Mouse (Mus musculus) adrenal gland, postnatal 4 days (tissue): ENCODE results near the gene Exog. TPM values are rescaled to one million over a fixed set of nuclear protein-coding genes. Genes with fewer than 3 reads are reported as not detected.

Experiments used
- DNase-seq, 2 experiments: peaks; one replicate each; pipeline ENCODE4 v3.0.0; 2021 to 2022; ENCODE audit warnings: low spot score in 2 of 2, mixed read lengths in 2 of 2
- long read RNA-seq, 2 experiments: library from polyadenylated mRNA; stranded (forward); transcript quantifications; one replicate each; pipeline ENCODE4 v2.0.0; 2021
- total RNA-seq, 2 experiments: library from RNA; stranded (reverse); gene quantifications; 2 replicates each; pipeline ENCODE4 v1.2.3; 2021

Exog gene
- total RNA-seq, result 1 to 10 TPM; 6.1 to 6.6 TPM
- long read RNA-seq, experiment 1, transcript Exog-202 (7 exons, 2,571 nt), result major isoform, 6 of 15 reads
- long read RNA-seq, experiment 1, transcript Exog-201 (6 exons, 3,832 nt), result minor isoform, 5 of 15 reads
- long read RNA-seq, experiment 1, partial matches to known transcripts, result 0 of 15 reads
- long read RNA-seq, experiment 1, other reads (novel, unspliced or antisense), result 3 of 15 reads
- long read RNA-seq, experiment 2, partial matches to known transcripts, result 0 of 13 reads
- long read RNA-seq, experiment 2, other reads (novel, unspliced or antisense), result 8 of 13 reads

- peak; percentile 98 for DNase-seq
These were observed at the start of gene Exog for GRCm38 (mm10) chr9:119444738-119445429. Exog (plus strand) TSS chr9:119444943.

- DNase-seq, result no peak
These were observed 43.4 kb upstream of the Exog start for GRCm38 (mm10) chr9:119401351-119401750.

GRCm38 (mm10) chr9:119401801-119402214 lies 42.9 kb upstream of the Exog start, which contains the start of gene Acvr2b:
Acvr2b (plus strand) TSS chr9:119402118.
- DNase-seq, result peak; percentile 78 to 88

- DNase-seq, result peak in 1 of 2 experiments; percentile 32
These were observed 42.2 kb upstream of the Exog start for GRCm38 (mm10) chr9:119402253-119403235.

- no peak for DNase-seq
These were observed 41.5 kb upstream of the Exog start for GRCm38 (mm10) chr9:119403236-119403641.

GRCm38 (mm10) chr9:119404090-119404489 lies 40.7 kb upstream of the Exog start:
- DNase-seq, result no peak

GRCm38 (mm10) chr9:119407884-119408283 lies 36.9 kb upstream of the Exog start:
- no peak for DNase-seq

- no peak for DNase-seq
These were observed 35.7 kb upstream of the Exog start for GRCm38 (mm10) chr9:119408898-119409664.

GRCm38 (mm10) chr9:119409864-119410263 lies 34.9 kb upstream of the Exog start:
- no peak for DNase-seq

- DNase-seq, result no peak
These were observed 26.7 kb upstream of the Exog start for GRCm38 (mm10) chr9:119418025-119418424.

- no peak for DNase-seq
These were observed 24.8 kb upstream of the Exog start for GRCm38 (mm10) chr9:119419852-119420438.

- no peak for DNase-seq
These were observed 19.3 kb upstream of the Exog start for GRCm38 (mm10) chr9:119425217-119425975.

GRCm38 (mm10) chr9:119425976-119426415 lies 18.7 kb upstream of the Exog start:
- DNase-seq, result no peak

GRCm38 (mm10) chr9:119426483-119426882 lies 18.3 kb upstream of the Exog start:
- DNase-seq, result no peak

GRCm38 (mm10) chr9:119430311-119430710 lies 14.4 kb upstream of the Exog start:
- DNase-seq, result peak; percentile 45 to 65

GRCm38 (mm10) chr9:119435855-119436254 lies 8.9 kb upstream of the Exog start:
- no peak for DNase-seq

- DNase-seq, result no peak
These were observed 6.7 kb upstream of the Exog start for GRCm38 (mm10) chr9:119438065-119438464.

- no peak for DNase-seq
These were observed 6.2 kb upstream of the Exog start for GRCm38 (mm10) chr9:119438498-119439000.

GRCm38 (mm10) chr9:119445737-119446136 lies 994 bp downstream of the Exog start:
- no peak for DNase-seq
